Comparison of ENCODE assay signal across 16 mouse cellular contexts in genomic region chr9:28264761-28265160, GRCm38 (mm10).
DNase-seq lines count a peak whose midpoint lies in the region; ATAC-seq lines count a peak whose summit lies in the region.
"Had no signal": no experiment of that assay in that cellular context is flagged by ENCODE, and none has a peak within 500 bp of the region (broad histone marks: within the 10 kb centered on the region; RNA-seq: fewer than 3 reads in every experiment).

No protein-coding gene starts in this region.

- ATAC-seq in megakaryocyte-erythroid progenitor cell, adult 5-6 weeks (replicated peaks; ENCODE audit: low FRiP score, low TSS enrichment, poor library complexity, severe bottlenecking), result no peak
- ATAC-seq: activated CD4-positive, CD25-positive, alpha-beta regulatory T cell, adult 4 months; forebrain, embryonic 14.5 days; midbrain, embryonic 16.5 days had no signal

- intact Hi-C loops in heart, postnatal 36 days (cut with DNase I), result loop anchor here (5.0 kb wide), 1 partner anchor 938 kb away; no protein-coding TSS in a partner anchor

- peak; percentile 74 for DNase-seq in heart, adult 11 months
- DNase-seq in heart, postnatal 36 days, result no peak
- peak; percentile 6 for DNase-seq in adrenal gland, postnatal 14 days
- peak; percentile 10 to 31 for DNase-seq in adrenal gland, postnatal 36 days
- DNase-seq in right cerebral cortex, postnatal 25 days, result peak; percentile 24
- no peak for DNase-seq in spleen, adult 18-20 months
- DNase-seq: cerebellum, adult 9-10 months; gastrocnemius, postnatal 36 days; kidney, adult 2 months; kidney, postnatal 10 days; lung, embryonic 14.5 days; thymus, postnatal 25 days had no signal

Comparison
In these comparisons a context has a peak if more than half of its experiments do, and no peak if none do; other contexts are left out.
1. DNase-seq: peak in heart, adult 11 months (single experiment), adrenal gland, postnatal 14 days (single experiment), adrenal gland, postnatal 36 days (2 of 2) and right cerebral cortex, postnatal 25 days (single experiment); none in heart, postnatal 36 days (0 of 2) and spleen, adult 18-20 months (0 of 2).